Mouse (Mus musculus): Measurements from ENCODE around the gene Mis18bp1.
"Not testable (repeated sequence)": the region's sequence is repeated elsewhere in the genome, so short reads cannot be mapped to it uniquely, and the experiment has no call there.

The Mis18bp1 gene

GRCm38 (mm10) chr12:65172021-65172951 lies at the start of gene Mis18bp1:
Gene Mis18bp1 (minus strand): TSS chr12:65172604.
- DNase-seq (ENCODE audit: low spot score in 2 of 2) = peak; percentile 84 to 93

GRCm38 (mm10) chr12:65216404-65216840 lies 44.0 kb upstream of the Mis18bp1 start:
- no peak for DNase-seq (ENCODE audit: low spot score in 2 of 2)

GRCm38 (mm10) chr12:65206431-65206830 lies 34.0 kb upstream of the Mis18bp1 start:
- no peak for DNase-seq (ENCODE audit: low spot score in 2 of 2)

GRCm38 (mm10) chr12:65201812-65202211 lies 29.4 kb upstream of the Mis18bp1 start:
- DNase-seq (ENCODE audit: low spot score in 2 of 2) = peak in 1 of 2 experiments; percentile 5

- peak; percentile 42 to 45 for DNase-seq (ENCODE audit: low spot score in 2 of 2)
Observed at GRCm38 (mm10) chr12:65194003-65194530, 21.7 kb upstream of the Mis18bp1 start.

- no peak for DNase-seq (ENCODE audit: low spot score in 2 of 2)
Observed at GRCm38 (mm10) chr12:65189213-65189612, 16.8 kb upstream of the Mis18bp1 start.

- peak in 1 of 2 experiments; percentile 36 for DNase-seq (ENCODE audit: low spot score in 2 of 2)
Observed at GRCm38 (mm10) chr12:65187365-65187764, 15.0 kb upstream of the Mis18bp1 start.

GRCm38 (mm10) chr12:65173736-65174135 lies 1.3 kb upstream of the Mis18bp1 start:
- DNase-seq (ENCODE audit: low spot score in 2 of 2) = no peak

- DNase-seq (ENCODE audit: low spot score in 2 of 2) = peak in 1 of 2 experiments; percentile 73
Observed at GRCm38 (mm10) chr12:65172959-65173358, 555 bp upstream of the Mis18bp1 start.

- DNase-seq (ENCODE audit: low spot score in 2 of 2) = not testable (repeated sequence)
Observed at GRCm38 (mm10) chr12:65136121-65136520, 36.3 kb downstream of the Mis18bp1 start.

- no peak for DNase-seq (ENCODE audit: low spot score in 2 of 2)
Observed at GRCm38 (mm10) chr12:65119451-65119850, 53.0 kb downstream of the Mis18bp1 start.

- no peak for DNase-seq (ENCODE audit: low spot score in 2 of 2)
Observed at GRCm38 (mm10) chr12:65118968-65119367, 53.4 kb downstream of the Mis18bp1 start.

GRCm38 (mm10) chr12:65114978-65115377 lies 57.4 kb downstream of the Mis18bp1 start:
- DNase-seq (ENCODE audit: low spot score in 2 of 2) = not testable (repeated sequence)

GRCm38 (mm10) chr12:65113925-65114324 lies 58.5 kb downstream of the Mis18bp1 start:
- DNase-seq (ENCODE audit: low spot score in 2 of 2) = no peak

GRCm38 (mm10) chr12:65112811-65113210 lies 59.6 kb downstream of the Mis18bp1 start:
- DNase-seq (ENCODE audit: low spot score in 2 of 2) = peak in 1 of 2 experiments; percentile 29

- DNase-seq (ENCODE audit: low spot score in 2 of 2) = no peak
Observed at GRCm38 (mm10) chr12:65111503-65111902, 60.9 kb downstream of the Mis18bp1 start.

GRCm38 (mm10) chr12:65108746-65109145 lies 63.7 kb downstream of the Mis18bp1 start:
- DNase-seq (ENCODE audit: low spot score in 2 of 2) = no peak

All from left cerebral cortex, adult 9 months (tissue).